ENCODE assay signal across 8 mouse cellular contexts in genomic region chr4:134128221-134128982, GRCm38 (mm10). TPM values are rescaled to one million over a fixed set of nuclear protein-coding genes. Genes with fewer than 3 reads are reported as not detected.
DNase-seq lines count a peak whose midpoint lies in the region; ATAC-seq lines count a peak whose summit lies in the region.

Gene Sh3bgrl3 (minus strand): TSS chr4:134128789.

- ATAC-seq in megakaryocyte, adult 5-6 weeks (ENCODE audit: poor library complexity, severe bottlenecking), result peak; percentile 76

- DNase-seq in adrenal gland, adult 18-20 months (ENCODE audit: low spot score in 2 of 2), result peak; percentile 82 to 86
- peak; percentile 94 for DNase-seq in embryo, embryonic 10.5 days (ENCODE audit: low spot score)
- peak; percentile 88 for DNase-seq in gastrocnemius, postnatal 14 days
- peak; percentile 91 for DNase-seq in induced T-regulatory cell, adult 2 months (ENCODE audit: low read depth)
- DNase-seq in left cerebral cortex, adult 8-10 months (ENCODE audit: low spot score in 2 of 2), result peak; percentile 81 to 86
- DNase-seq in right cerebral cortex, adult 2 months (ENCODE audit: low spot score in 2 of 2), result peak; percentile 85 to 89
- peak; percentile 50 for DNase-seq in urinary bladder, postnatal 10 days (ENCODE audit: low spot score)

- intact Hi-C loops in gastrocnemius, postnatal 14 days (cut with DNase I; ENCODE audit: low total_unique reads), result no loop called here

RNA-seq across cellular contexts. Expression of gene Sh3bgrl3, which starts in this region (rescaled TPM):
- total RNA-seq in adrenal gland, adult 18-20 months (2021), result 100 to 1,000 TPM in 1 of 2 experiments, 10 to 100 TPM in 1; 73.4 to 102 TPM
- total RNA-seq in gastrocnemius, postnatal 14 days (2021), result 10 to 100 TPM; 30.4 to 37.5 TPM
- total RNA-seq in left cerebral cortex, adult 8-10 months (2022), result 100 to 1,000 TPM; 192 to 255 (median 224) TPM
- total RNA-seq in megakaryocyte, adult 5-6 weeks (2015), result 1,305 and 1,385 TPM in 2 replicates
- total RNA-seq in megakaryocyte, adult 5-6 weeks (2017), result 523 and 622 TPM in 2 replicates

Comparison
In these comparisons a context has a peak if more than half of its experiments do, and no peak if none do; other contexts are left out.
1. Peak in every context shown above with its lines: DNase-seq and ATAC-seq.